Mouse (Mus musculus) spleen, adult 2 months (tissue): Measurements from ENCODE around the gene Paxbp1.

ENCODE experiments used
- CTCF ChIP-seq: fragments of 200-500 bp; IDR thresholded peaks from 2 replicates; pipeline ENCODE4 v1.5.1; 2011; ENCODE audit warnings: mild to moderate bottlenecking, inconsistent platforms; ENCODE audit not compliant: insufficient read depth, insufficient read length, insufficient replicate concordance; ENCODE audit errors: extremely low read depth
- POLR2A ChIP-seq: fragments of 200-500 bp; IDR thresholded peaks from 2 replicates; pipeline ENCODE4 v1.6.1; 2011; ENCODE audit warnings: low read depth, low read length, inconsistent platforms

DNA sequence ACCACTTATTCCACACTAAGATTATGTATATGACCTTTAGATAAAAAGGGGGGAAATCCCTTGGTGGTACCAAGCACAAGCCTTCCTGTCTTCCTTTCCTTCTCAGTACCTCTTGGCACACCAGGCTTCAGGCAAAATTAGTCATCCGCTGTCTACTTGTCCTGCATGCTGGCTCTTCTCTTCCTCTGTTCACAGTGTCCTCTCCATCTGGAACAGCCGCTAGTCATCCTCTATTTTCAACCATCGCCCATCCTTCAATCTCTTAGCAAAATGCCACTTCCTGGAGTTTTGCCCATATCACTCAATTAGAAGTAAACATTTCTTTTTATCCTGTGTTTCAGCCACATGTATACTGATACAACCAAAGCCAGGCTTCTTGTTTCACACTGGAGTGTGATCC lies 46.5 kb downstream of the Paxbp1 start:
- TF ChIP-seq POLR2A (no peak), CTCF (no peak)
